Mouse (Mus musculus): ENCODE results near the gene Faf1. TPM values are rescaled to one million over a fixed set of nuclear protein-coding genes. Genes with fewer than 3 reads are reported as not detected.

Gene Faf1
- polyA plus RNA-seq, 1 experiment from 2014 or later = 27.5 TPM

GRCm38 (mm10) chr4:109975381-109976240 is 299.2 kb downstream of the Faf1 start:
- no peak overlapping the region for H3K27ac ChIP-seq (replicated peaks in 1 of 2; ENCODE audit: control insufficient read depth in 1 of 2, insufficient read depth in 1 of 2, low read depth in 2 of 2, low read length in 2 of 2)
- no peaks in the 10 kb centered on the region; the same call in 1 of the 2 replicates for H3K9me3 ChIP-seq (ENCODE audit: control insufficient read depth, low read length)
- no peak overlapping the region; a peak in 1 of 4 replicates for H3K4me3 ChIP-seq (ENCODE audit: control insufficient read depth in 1 of 2, insufficient read depth in 1 of 2, low read depth in 1 of 2, low read length in 2 of 2)
- no peak overlapping the region for H3K9ac ChIP-seq (ENCODE audit: low read length)
- peaks cover 98% of the 10 kb centered on the region for H3K27me3 ChIP-seq (ENCODE audit: control insufficient read depth, insufficient read depth, low read length)
- no peaks in the 10 kb centered on the region for H3K36me3 ChIP-seq (ENCODE audit: control insufficient read depth, insufficient read depth, low read length)
- H3K4me2 ChIP-seq (ENCODE audit: low read length) = no peak overlapping the region
- WGBS = 9% methylated on average over 25 of the region's 25 CpGs
- peaks cover 2 to 17% of the 10 kb centered on the region in 2 experiments; a peak in 2 of 4 replicates for H3K4me1 ChIP-seq (ENCODE audit: control insufficient read depth in 2 of 2, insufficient read depth in 2 of 2, low read length in 2 of 2)
- no peak for ATAC-seq (ENCODE audit: insufficient number of reproducible peaks, insufficient read depth, low FRiP score, low read depth)

GRCm38 (mm10) chr4:109976273-109977147 is 300.1 kb downstream of the Faf1 start:
- H3K4me2 ChIP-seq (ENCODE audit: low read length) = no peak overlapping the region
- H3K9ac ChIP-seq (ENCODE audit: low read length) = no peak overlapping the region
- H3K27me3 ChIP-seq (ENCODE audit: control insufficient read depth, insufficient read depth, low read length) = peaks cover 98% of the 10 kb centered on the region
- 2% methylated on average over 34 of the region's 34 CpGs for WGBS
- H3K4me1 ChIP-seq (ENCODE audit: control insufficient read depth in 2 of 2, insufficient read depth in 2 of 2, low read length in 2 of 2) = peaks cover 2 to 17% of the 10 kb centered on the region in 2 experiments; a peak in 2 of 4 replicates
- no peak overlapping the region for H3K4me3 ChIP-seq (ENCODE audit: control insufficient read depth in 1 of 2, insufficient read depth in 1 of 2, low read depth in 1 of 2, low read length in 2 of 2)
- H3K9me3 ChIP-seq (ENCODE audit: control insufficient read depth, low read length) = no peaks in the 10 kb centered on the region; the same call in 1 of the 2 replicates
- no peaks in the 10 kb centered on the region for H3K36me3 ChIP-seq (ENCODE audit: control insufficient read depth, insufficient read depth, low read length)
- ATAC-seq (ENCODE audit: insufficient number of reproducible peaks, insufficient read depth, low FRiP score, low read depth) = no peak
- H3K27ac ChIP-seq (replicated peaks in 1 of 2; ENCODE audit: control insufficient read depth in 1 of 2, insufficient read depth in 1 of 2, low read depth in 2 of 2, low read length in 2 of 2) = no peak overlapping the region

GRCm38 (mm10) chr4:109977148-109978067 is 301.0 kb downstream of the Faf1 start, which contains the start of gene Dmrta2:
Gene Dmrta2, plus strand, starts transcription at chr4:109978053.
- Histone ChIP-seq H3K9ac (ENCODE audit: low read length) (peak within 1 kb of the TSS; percentile 38), H3K9me3 (ENCODE audit: control insufficient read depth, low read length) (no peaks in the 10 kb centered on the region; the same call in 1 of the 2 replicates), H3K4me3 (ENCODE audit: control insufficient read depth in 1 of 2, insufficient read depth in 1 of 2, low read depth in 1 of 2, low read length in 2 of 2) (peak within 1 kb of the TSS; percentile 34 to 50), H3K4me1 (ENCODE audit: control insufficient read depth in 2 of 2, insufficient read depth in 2 of 2, low read length in 2 of 2) (peaks cover 4 to 26% of the 10 kb centered on the region in 2 experiments; a peak in 3 of 4 replicates), H3K4me2 (ENCODE audit: low read length) (peak within 1 kb of the TSS; percentile 77), H3K27me3 (ENCODE audit: control insufficient read depth, insufficient read depth, low read length) (peaks cover 98% of the 10 kb centered on the region), H3K27ac (replicated peaks in 1 of 2; ENCODE audit: control insufficient read depth in 1 of 2, insufficient read depth in 1 of 2, low read depth in 2 of 2, low read length in 2 of 2) (no peak within 1 kb of the TSS), H3K36me3 (ENCODE audit: control insufficient read depth, insufficient read depth, low read length) (no peaks in the 10 kb centered on the region)
- 0 out of 2 replicates have a peak, but pooled peaks have one; percentile 32 for ATAC-seq (ENCODE audit: insufficient number of reproducible peaks, insufficient read depth, low FRiP score, low read depth)
- under 1% methylated on average over 63 of the region's 64 CpGs for WGBS

- peak overlapping the region; percentile 38 for H3K9ac ChIP-seq (ENCODE audit: low read length)
Observed at GRCm38 (mm10) chr4:109978068-109978857, 301.9 kb downstream of the Faf1 start.

GRCm38 (mm10) chr4:109978858-109979340 is 302.5 kb downstream of the Faf1 start:
- no peaks in the 10 kb centered on the region for H3K36me3 ChIP-seq (ENCODE audit: control insufficient read depth, insufficient read depth, low read length)
- peaks cover 96% of the 10 kb centered on the region for H3K27me3 ChIP-seq (ENCODE audit: control insufficient read depth, insufficient read depth, low read length)
- 3% methylated on average over 9 of the region's 9 CpGs for WGBS
- H3K4me3 ChIP-seq (ENCODE audit: control insufficient read depth in 1 of 2, insufficient read depth in 1 of 2, low read depth in 1 of 2, low read length in 2 of 2) = 0 out of 4 replicates have a peak overlapping the region, but pooled peaks of 1 of the 2 experiments have one; percentile 50
- ATAC-seq (ENCODE audit: insufficient number of reproducible peaks, insufficient read depth, low FRiP score, low read depth) = no peak
- H3K4me1 ChIP-seq (ENCODE audit: control insufficient read depth in 2 of 2, insufficient read depth in 2 of 2, low read length in 2 of 2) = peaks cover 7 to 35% of the 10 kb centered on the region in 2 experiments; a peak in 3 of 4 replicates
- H3K27ac ChIP-seq (replicated peaks in 1 of 2; ENCODE audit: control insufficient read depth in 1 of 2, insufficient read depth in 1 of 2, low read depth in 2 of 2, low read length in 2 of 2) = no peak overlapping the region
- no peaks in the 10 kb centered on the region; the same call in 1 of the 2 replicates for H3K9me3 ChIP-seq (ENCODE audit: control insufficient read depth, low read length)
- no peak overlapping the region for H3K9ac ChIP-seq (ENCODE audit: low read length)
- no peak overlapping the region; the same call in 1 of the 2 replicates for H3K4me2 ChIP-seq (ENCODE audit: low read length)

More at GRCm38 (mm10) chr4:109978068-109978857, 301.9 kb downstream of the Faf1 start:
- H3K4me2 ChIP-seq (ENCODE audit: low read length) = peak overlapping the region; percentile 77
- H3K27ac ChIP-seq (replicated peaks in 1 of 2; ENCODE audit: control insufficient read depth in 1 of 2, insufficient read depth in 1 of 2, low read depth in 2 of 2, low read length in 2 of 2) = no peak overlapping the region
- H3K36me3 ChIP-seq (ENCODE audit: control insufficient read depth, insufficient read depth, low read length) = no peaks in the 10 kb centered on the region
- H3K4me1 ChIP-seq (ENCODE audit: control insufficient read depth in 2 of 2, insufficient read depth in 2 of 2, low read length in 2 of 2) = peaks cover 4 to 31% of the 10 kb centered on the region in 2 experiments; a peak in 3 of 4 replicates
- under 1% methylated on average over 55 of the region's 56 CpGs for WGBS
- H3K9me3 ChIP-seq (ENCODE audit: control insufficient read depth, low read length) = no peaks in the 10 kb centered on the region; the same call in 1 of the 2 replicates
- ATAC-seq (ENCODE audit: insufficient number of reproducible peaks, insufficient read depth, low FRiP score, low read depth) = peak; percentile 19; the same call in 1 of the 2 replicates
- peak overlapping the region; percentile 34 to 50 for H3K4me3 ChIP-seq (ENCODE audit: control insufficient read depth in 1 of 2, insufficient read depth in 1 of 2, low read depth in 1 of 2, low read length in 2 of 2)
- peaks cover 96% of the 10 kb centered on the region for H3K27me3 ChIP-seq (ENCODE audit: control insufficient read depth, insufficient read depth, low read length)

Measured in heart, embryonic 14.5 days (tissue).